Mouse (Mus musculus): ENCODE data around the gene Nfe2.

The Nfe2 gene

GRCm38 (mm10) chr15:103257790-103258728 lies at the start of gene Nfe2:
Gene Nfe2, minus strand, starts transcription at chr15:103258403.
- DNase-seq = peak; percentile 83

- peak; percentile 91 for DNase-seq
Observed at GRCm38 (mm10) chr15:103307125-103307524, 48.9 kb upstream of the Nfe2 start.

DNA sequence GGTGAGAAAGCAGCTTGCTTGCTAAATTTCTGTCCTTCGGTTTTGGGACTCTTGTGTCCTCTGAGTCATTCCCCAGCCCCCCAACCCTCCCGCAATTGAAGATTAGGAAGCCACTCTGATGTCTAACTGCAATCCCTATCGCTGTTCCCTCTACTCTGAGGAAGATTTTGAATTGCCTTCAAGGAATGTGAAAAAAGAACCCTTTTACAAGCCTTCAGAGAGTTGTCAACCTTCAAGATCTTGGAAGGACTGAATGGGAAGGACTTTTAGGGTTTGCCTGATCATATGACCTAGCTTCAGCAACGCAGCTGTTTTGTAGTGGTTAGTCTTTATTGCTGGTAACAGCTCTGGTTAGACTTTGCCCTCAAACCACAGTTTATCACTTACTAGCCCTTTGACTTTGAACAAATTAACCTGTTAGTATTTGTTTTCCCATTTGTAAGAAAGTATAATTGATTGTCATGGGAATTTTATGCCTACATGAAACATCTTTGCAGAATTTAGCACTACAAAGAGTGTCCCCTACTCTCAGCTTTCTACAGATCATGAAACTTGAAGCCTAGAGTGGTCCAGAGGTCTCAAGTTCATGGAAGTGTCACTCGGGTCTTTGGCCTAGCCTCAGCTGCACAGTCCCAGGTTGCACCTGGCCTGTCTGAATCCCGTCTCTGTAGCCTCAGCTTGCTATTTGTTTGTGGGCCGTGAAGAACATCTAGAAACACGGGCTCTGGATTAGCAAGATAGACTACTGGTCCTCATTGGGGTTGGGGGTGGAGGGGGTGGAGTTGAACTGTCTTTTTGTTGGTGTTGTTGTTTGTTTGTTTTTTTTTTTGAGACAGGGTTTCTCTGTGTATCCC lies 47.8 kb upstream of the Nfe2 start:
- DNase-seq = no peak

DNA sequence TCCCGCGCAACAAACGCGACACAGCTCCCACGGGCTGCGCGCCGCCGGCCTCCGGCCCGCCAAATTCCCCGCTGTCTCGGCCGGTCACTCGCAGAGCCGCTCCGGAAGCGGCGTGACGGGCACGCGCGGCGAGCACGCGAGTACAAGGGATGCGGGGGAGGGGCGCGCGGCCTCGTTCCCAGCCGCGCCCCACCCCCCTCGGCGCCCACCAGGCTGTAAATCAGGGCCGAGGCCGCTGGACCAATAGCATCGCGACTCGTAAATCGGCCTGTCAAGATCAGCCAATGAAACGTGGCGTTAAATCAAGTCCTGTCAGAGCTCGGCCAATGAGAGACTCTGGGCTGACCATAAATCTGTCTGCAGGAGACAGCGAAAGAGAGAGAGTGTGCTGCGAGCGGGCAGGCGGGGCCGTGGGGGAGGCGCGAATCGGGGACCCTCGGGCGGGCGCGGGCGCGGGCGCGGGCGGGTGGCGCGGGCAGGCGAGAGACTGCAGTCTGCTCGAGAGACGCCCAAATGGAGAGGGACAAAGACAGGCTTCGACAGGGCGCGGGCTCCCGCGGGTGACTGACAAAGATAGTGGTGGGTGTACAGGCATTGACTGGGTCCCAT lies 47.0 kb upstream of the Nfe2 start:
- DNase-seq = peak; percentile 88

GRCm38 (mm10) chr15:103304616-103304969 lies 46.4 kb upstream of the Nfe2 start:
- no peak for DNase-seq

- DNase-seq = no peak
Observed at GRCm38 (mm10) chr15:103303916-103304615, 45.9 kb upstream of the Nfe2 start.

GRCm38 (mm10) chr15:103302341-103303021 lies 44.3 kb upstream of the Nfe2 start:
- no peak for DNase-seq

DNA sequence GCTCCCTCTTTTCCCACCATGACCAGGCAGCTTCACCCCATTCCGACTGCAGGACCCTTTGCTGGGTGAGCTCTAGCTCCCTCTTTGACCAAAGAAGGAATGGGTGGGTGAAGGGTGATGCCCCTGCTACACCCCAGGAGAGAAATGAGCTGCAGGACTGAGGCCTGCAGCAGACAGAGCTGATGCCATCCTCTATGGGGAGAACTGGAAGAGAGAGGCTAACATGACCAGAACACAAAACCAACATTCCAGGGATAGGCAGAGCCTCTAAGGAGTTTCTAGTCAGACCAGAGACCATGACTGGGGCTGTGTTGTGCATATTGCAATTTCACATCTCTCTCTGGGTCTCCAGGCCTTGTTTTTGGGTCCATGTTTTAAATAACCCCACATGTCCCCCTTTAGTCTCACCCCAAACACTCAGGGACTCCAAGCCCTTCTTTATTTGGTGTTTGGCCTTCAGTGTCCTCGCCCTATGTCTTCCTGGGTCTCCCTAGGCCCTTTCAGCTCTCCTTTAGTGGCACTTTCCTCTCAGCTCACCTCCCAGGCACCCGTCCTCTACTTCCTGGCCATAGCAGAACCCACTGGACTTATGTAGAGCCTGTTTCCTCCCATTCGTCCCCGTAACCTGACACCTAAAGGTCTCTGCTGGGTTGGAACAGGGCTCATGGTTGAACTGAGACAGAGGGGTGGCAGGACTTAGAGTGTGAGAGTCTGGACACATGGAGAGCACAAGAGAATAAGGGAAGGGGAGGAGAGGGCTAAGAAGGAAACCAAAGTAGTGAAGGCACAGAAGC lies 43.5 kb upstream of the Nfe2 start:
- DNase-seq = no peak

- no peak for DNase-seq
Observed at GRCm38 (mm10) chr15:103301046-103301445, 42.8 kb upstream of the Nfe2 start.

DNA sequence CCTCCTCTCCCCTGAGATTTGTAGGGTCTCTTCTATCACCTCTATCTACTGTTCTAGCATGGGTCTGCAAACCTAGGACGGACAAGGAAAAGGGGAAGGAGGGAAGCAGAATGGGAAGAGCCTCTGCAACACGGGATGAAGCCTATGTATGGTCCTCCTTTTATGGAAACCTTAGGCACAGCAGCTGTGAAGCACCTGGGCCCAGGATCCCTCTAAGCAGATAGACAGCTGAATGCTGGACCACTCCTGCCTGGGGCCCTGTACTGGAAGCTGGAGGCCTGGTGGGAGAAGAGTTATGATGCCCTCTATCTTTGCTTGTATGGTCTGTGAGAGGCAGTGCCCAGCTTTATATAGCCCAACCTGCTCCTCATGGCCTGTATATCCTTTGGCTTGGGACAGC lies 42.4 kb upstream of the Nfe2 start:
- DNase-seq = no peak

DNA sequence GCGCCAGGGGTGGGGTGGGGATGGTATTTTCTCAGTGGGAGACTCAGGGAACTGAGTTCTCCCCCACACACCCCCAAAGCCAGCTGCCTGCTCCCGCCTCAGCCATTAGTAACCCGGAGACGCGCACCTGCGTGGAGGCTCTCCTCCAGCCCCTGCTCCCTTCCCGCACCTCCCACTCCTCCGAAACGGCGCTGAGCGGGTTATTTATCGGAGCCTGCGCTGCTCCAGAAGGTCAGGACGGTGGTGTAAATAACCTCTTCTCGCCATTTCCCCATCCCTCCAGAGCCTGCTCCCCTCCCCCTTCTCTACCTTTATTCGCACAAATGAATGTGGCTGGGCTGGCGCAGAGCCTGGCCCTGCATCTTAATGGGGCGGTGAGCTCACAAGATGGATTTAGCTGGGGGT lies 41.9 kb upstream of the Nfe2 start:
- no peak for DNase-seq

- DNase-seq = no peak
Observed at GRCm38 (mm10) chr15:103299644-103300043, 41.4 kb upstream of the Nfe2 start.

GRCm38 (mm10) chr15:103298861-103299616 lies 40.8 kb upstream of the Nfe2 start:
- DNase-seq = no peak

- no peak for DNase-seq
Observed at GRCm38 (mm10) chr15:103298026-103298425, 39.8 kb upstream of the Nfe2 start.

- no peak for DNase-seq
Observed at GRCm38 (mm10) chr15:103297313-103297712, 39.1 kb upstream of the Nfe2 start.

DNA sequence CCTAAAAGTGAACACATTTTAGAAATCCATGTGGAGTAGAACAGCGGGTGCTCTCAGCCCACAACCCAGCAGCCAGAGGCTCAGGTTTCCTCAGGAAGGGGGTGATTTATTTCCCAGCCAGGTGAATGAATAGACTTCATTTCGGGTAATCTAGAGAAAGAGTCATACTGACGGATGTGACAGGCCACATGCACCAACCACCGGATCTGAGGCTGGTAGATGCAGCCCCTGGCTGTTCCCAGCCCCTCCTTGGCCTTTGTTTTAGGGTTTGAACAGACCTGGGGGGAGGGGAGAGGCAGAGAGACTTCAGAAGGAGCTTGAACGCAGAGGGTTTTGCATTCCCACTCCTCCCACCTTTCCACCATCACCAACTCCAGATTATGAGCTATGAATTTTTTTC lies 37.6 kb upstream of the Nfe2 start:
- no peak for DNase-seq

- DNase-seq = no peak
Observed at GRCm38 (mm10) chr15:103294649-103295048, 36.4 kb upstream of the Nfe2 start.

DNA sequence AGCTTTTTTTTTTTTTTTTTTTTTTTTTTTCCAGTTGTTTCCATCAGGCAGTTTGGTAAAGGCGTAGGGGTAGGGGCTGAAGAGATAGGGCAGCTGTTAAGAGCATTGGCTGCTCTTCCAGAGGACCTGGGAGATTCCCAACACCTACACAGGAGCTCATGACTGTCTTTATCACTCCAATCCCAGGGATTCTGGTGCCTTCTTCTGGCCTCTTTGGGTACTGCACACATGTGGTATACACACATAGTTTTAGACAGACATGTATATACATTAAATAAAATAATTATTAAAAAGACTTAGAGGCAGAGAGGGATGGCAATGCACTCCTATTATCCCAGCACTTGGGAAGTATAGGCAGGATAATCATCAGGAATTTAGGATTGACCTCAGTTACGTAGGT lies 35.2 kb upstream of the Nfe2 start:
- no peak for DNase-seq

- no peak for DNase-seq
Observed at GRCm38 (mm10) chr15:103292673-103293345, 34.6 kb upstream of the Nfe2 start.

DNA sequence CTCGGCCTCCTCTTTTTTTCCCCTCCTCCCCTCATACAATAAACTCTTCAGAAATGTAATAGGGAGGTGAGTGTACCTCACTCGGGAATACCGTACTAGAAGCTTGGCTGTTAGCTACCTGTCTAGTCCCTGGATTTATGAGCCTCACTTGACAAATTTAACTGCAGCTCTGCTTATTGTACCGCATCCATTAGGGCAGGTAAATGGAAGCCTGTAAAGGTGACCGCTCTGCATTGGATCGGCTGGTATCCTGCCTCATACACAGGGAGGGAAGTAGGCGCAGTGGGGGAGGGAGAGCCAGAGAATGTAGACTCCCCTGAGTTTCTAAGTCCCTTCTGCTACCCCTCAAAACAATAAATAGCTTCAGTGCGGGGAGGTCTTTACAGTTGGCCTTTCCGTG lies 32.6 kb upstream of the Nfe2 start:
- no peak for DNase-seq

All from thymus, postnatal 14 days (tissue).